Mouse (Mus musculus) intestine, embryonic 15.5 days (tissue): ENCODE measurements around the gene Gm16434. TPM values are rescaled to one million over a fixed set of nuclear protein-coding genes. Genes with fewer than 3 reads are reported as not detected.
"Not testable (repeated sequence)": the region's sequence is repeated elsewhere in the genome, so short reads cannot be mapped to it uniquely, and the experiment has no call there.

Source experiments
- ATAC-seq: fragments of 200-750 bp; cut with Nextera tagmentation; 2 replicates; pipeline ENCODE4 v1.8.0; 2017; ENCODE audit warnings: moderate TSS enrichment, moderate library complexity
- H3K27ac ChIP-seq: fragments of 300-500 bp; sonication (generic); 2 replicates; pipeline ENCODE4 v1.5.1; 2015; ENCODE audit warnings: mild to moderate bottlenecking, inconsistent platforms
- H3K27me3 ChIP-seq: fragments of 300-500 bp; sonication (generic); replicated peaks from 2 replicates; pipeline ENCODE4 v1.6.1; 2015; ENCODE audit warnings: inconsistent platforms
- H3K36me3 ChIP-seq: fragments of 300-500 bp; sonication (generic); 2 replicates; pipeline ENCODE4 v1.6.1; 2015; ENCODE audit warnings: inconsistent platforms
- H3K4me1 ChIP-seq: fragments of 300-500 bp; sonication (generic); replicated peaks from 2 replicates; pipeline ENCODE4 v1.6.1; 2015; ENCODE audit warnings: inconsistent platforms
- H3K4me2 ChIP-seq: fragments of 300-500 bp; sonication (generic); replicated peaks from 2 replicates; pipeline ENCODE4 v1.6.1; 2015; ENCODE audit warnings: mild to moderate bottlenecking, inconsistent platforms
- H3K4me3 ChIP-seq: fragments of 300-500 bp; sonication (generic); replicated peaks from 2 replicates; pipeline ENCODE4 v1.5.1; 2015; ENCODE audit warnings: inconsistent platforms
- H3K9ac ChIP-seq: fragments of 300-500 bp; sonication (generic); 2 replicates; pipeline ENCODE4 v1.6.1; 2015; ENCODE audit warnings: inconsistent platforms
- H3K9me3 ChIP-seq: fragments of 300-500 bp; sonication (generic); 2 replicates; pipeline ENCODE4 v1.6.1; 2016; ENCODE audit warnings: inconsistent platforms
- WGBS: fragments of 180-500 bp; shearing (Covaris S2); methylation state at CpG from one replicate; pipeline ENCODE4 v1.1.7; 2015; 5-methylcytosine and 5-hydroxymethylcytosine counted together
- polyA plus RNA-seq: library from polyadenylated mRNA; unstranded; fragments of >200 nt; fragmentation: Nextera tagmentation; extraction: Ambion mirVana; gene quantifications from 2 replicates; pipeline ENCODE4 v1.2.1, GENCODE M21; 2015

The Gm16434 gene
- not detected in 2 replicates for polyA plus RNA-seq

DNA sequence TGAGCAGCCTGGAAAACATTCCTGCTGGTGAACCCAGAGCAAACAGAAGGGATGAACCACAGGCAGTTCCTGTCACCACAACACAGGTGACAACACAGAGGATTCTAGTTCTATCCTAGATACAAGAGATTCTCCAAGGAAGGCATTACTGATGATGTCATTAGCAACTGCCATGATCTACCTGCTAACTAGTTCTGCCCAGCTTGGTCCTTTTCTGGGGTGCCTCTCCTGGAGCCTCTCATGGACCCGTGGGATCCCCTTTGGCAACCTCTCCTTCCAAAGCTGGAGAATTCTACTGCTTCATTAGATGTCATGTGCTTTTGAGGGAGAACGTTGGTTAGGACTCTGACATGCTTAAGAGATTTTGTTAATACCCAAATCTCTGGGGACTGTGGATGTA, at the start of gene Gm16434:
TSS of gene Gm16434 (minus strand) at position 101 of the 400 bp plus-strand sequence.
- ATAC-seq, H3K27ac ChIP-seq, H3K36me3 ChIP-seq, H3K4me3 ChIP-seq, H3K9ac ChIP-seq, H3K9me3 ChIP-seq, H3K4me2 ChIP-seq, H3K27me3 ChIP-seq, H3K4me1 ChIP-seq: not testable (repeated sequence)
- no CpG with 5 or more reads among the region's 2 CpGs for WGBS

DNA sequence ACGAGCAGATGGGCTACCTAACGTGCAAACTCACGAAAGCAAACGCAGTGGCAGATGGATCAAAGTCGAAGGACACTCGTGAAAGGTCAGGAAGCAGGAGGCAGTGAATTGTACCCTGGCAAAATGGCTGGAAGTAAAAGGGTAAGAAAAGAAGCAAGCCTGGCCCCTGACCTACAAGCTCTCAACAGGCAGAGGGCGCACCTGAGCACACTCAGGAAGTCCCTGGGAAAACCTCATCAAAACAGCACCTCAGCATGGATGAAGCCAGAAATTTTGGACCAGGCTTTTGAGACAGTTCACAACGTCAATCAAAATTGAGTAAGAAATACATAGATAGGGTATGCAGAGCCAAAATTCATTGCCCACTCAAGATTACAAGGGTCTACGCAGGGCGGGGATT, 49.2 kb upstream of the Gm16434 start:
- H3K27me3 ChIP-seq, H3K27ac ChIP-seq, H3K4me3 ChIP-seq, H3K4me2 ChIP-seq, H3K4me1 ChIP-seq, ATAC-seq, H3K36me3 ChIP-seq, H3K9ac ChIP-seq, H3K9me3 ChIP-seq: not testable (repeated sequence)
- 5% methylated on average over 8 of the region's 10 CpGs for WGBS

DNA sequence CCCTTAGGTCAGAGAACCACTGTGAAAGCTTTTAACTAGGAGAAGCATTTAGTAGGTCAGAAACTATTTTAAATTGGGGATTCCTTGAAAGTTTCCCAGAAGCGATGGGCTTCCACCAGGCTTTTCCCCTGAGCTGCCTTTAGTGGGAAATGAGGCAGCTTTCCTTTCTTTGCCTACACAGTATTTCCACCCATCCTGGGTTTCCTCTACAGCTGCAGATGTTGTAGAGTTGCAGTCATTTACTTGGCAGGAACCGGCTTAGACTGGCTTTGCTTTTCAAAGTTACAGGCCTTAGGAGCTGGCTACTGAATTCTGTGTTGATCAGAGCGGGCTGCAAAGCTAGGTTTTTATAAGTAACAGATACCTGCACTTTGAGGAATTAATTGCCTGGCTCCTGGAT, 5.7 kb upstream of the Gm16434 start:
- not testable (repeated sequence) for H3K27ac ChIP-seq, H3K9me3 ChIP-seq, H3K4me1 ChIP-seq, H3K27me3 ChIP-seq, H3K36me3 ChIP-seq, H3K4me2 ChIP-seq, ATAC-seq, H3K4me3 ChIP-seq, H3K9ac ChIP-seq
- 82% methylated on average over 2 of the region's 3 CpGs for WGBS

DNA sequence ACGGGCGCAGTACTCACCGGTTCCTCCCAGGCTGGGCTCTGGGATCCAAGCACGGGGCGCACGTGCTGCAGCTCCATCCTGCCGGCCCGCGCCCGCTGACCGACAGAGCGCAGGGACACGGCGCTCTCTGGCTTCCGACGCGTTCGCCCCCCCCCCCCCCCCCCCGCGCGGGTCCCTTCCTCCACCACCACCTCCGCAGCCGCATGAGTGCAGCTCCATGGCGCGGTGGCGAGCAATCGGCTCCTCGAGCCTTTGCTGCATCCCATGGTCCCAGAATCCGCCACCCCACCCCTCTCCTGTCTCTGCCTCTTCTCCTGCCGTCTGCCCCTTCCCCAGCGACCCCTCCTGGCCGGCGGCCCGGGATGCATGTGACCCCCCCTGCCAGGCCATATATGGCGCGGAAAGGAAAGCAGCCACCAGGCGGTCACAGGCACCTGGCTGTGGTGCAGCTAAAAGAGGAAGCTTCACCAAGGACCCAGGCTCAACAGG, 19.8 kb downstream of the Gm16434 start, which contains the start of gene Gm3512:
TSS of gene Gm3512 (minus strand) at position 51 of the 489 bp plus-strand sequence.
- H3K4me2 ChIP-seq, H3K4me3 ChIP-seq, H3K9me3 ChIP-seq, ATAC-seq, H3K4me1 ChIP-seq, H3K9ac ChIP-seq, H3K36me3 ChIP-seq, H3K27ac ChIP-seq, H3K27me3 ChIP-seq: not testable (repeated sequence)
- WGBS, result no CpG with 5 or more reads among the region's 37 CpGs

Other genes starting within 250 kb of the Gm16434 start
- not detected in 2 replicates for gene Gm6356, start 220.7 kb downstream of the Gm16434 start, polyA plus RNA-seq
- 0.30 and 0.31 TPM in 2 replicates for gene Gm10406, start 167.1 kb downstream of the Gm16434 start, polyA plus RNA-seq
- gene Gm3685, start 149.6 kb downstream of the Gm16434 start, polyA plus RNA-seq, result not detected in 2 replicates
- gene Gm3696, start 93.9 kb downstream of the Gm16434 start, polyA plus RNA-seq, result 0.77 and 0.86 TPM in 2 replicates
- not detected in 2 replicates for gene Gm6676, start 69.1 kb downstream of the Gm16434 start, polyA plus RNA-seq
- 2.3 and 2.9 TPM in 2 replicates for gene Gm3512, start 20.0 kb downstream of the Gm16434 start, polyA plus RNA-seq
- gene Gm3727, start 70.2 kb upstream of the Gm16434 start, polyA plus RNA-seq, result not detected in 2 replicates
- 0.58 and 0.69 TPM in 2 replicates for gene Gm3739, start 120.5 kb upstream of the Gm16434 start, polyA plus RNA-seq
- not detected in 2 replicates for gene Gm5797, start 137.9 kb upstream of the Gm16434 start, polyA plus RNA-seq
- gene Gm8374, start 170.6 kb upstream of the Gm16434 start, polyA plus RNA-seq, result not detected in 2 replicates